Mouse (Mus musculus) olfactory bulb, adult 2 months (tissue): ENCODE measurements around the gene Selenoo. TPM values are rescaled to one million over a fixed set of nuclear protein-coding genes. Genes with fewer than 3 reads are reported as not detected.

Experiments used
- H3K27ac ChIP-seq: fragments of 200-500 bp; 2 replicates; pipeline ENCODE4 v1.5.1; 2012; ENCODE audit warnings: low read depth, low read length; ENCODE audit not compliant: insufficient read depth
- H3K4me1 ChIP-seq: fragments of 200-500 bp; 2 replicates; pipeline ENCODE4 v1.6.1; 2012; ENCODE audit warnings: low read length; ENCODE audit not compliant: control insufficient read depth, insufficient read depth
- H3K4me3 ChIP-seq: fragments of 200-500 bp; 2 replicates; pipeline ENCODE4 v1.5.1; 2012; ENCODE audit warnings: mild to moderate bottlenecking, low read depth, low read length, moderate library complexity; ENCODE audit not compliant: insufficient read depth
- CTCF ChIP-seq: fragments of 200-500 bp; IDR thresholded peaks from 2 replicates; pipeline ENCODE4 v1.5.1; 2012; ENCODE audit warnings: low read depth, mild to moderate bottlenecking, low read length, moderate library complexity; ENCODE audit not compliant: insufficient read depth
- POLR2A ChIP-seq: fragments of 200-500 bp; IDR thresholded peaks from 2 replicates; pipeline ENCODE4 v1.6.1; 2012; ENCODE audit warnings: mild to moderate bottlenecking, low read depth, low read length, moderate library complexity; ENCODE audit not compliant: insufficient read depth
- WGBS: fragments of 180-500 bp; shearing (Covaris S2); methylation state at CpG from one replicate; pipeline ENCODE4 v1.1.7; 2018; 5-methylcytosine and 5-hydroxymethylcytosine counted together
- polyA plus RNA-seq: library from polyadenylated mRNA; stranded (reverse); fragments of >200 nt; gene quantifications from 2 replicates; pipeline ENCODE4 v1.2.4, GENCODE M21; 2012; ENCODE audit warnings: low replicate concordance; ENCODE audit not compliant: missing spikeins, insufficient read depth, insufficient read length

The Selenoo gene
- polyA plus RNA-seq, 1 experiment, result not detected

DNA sequence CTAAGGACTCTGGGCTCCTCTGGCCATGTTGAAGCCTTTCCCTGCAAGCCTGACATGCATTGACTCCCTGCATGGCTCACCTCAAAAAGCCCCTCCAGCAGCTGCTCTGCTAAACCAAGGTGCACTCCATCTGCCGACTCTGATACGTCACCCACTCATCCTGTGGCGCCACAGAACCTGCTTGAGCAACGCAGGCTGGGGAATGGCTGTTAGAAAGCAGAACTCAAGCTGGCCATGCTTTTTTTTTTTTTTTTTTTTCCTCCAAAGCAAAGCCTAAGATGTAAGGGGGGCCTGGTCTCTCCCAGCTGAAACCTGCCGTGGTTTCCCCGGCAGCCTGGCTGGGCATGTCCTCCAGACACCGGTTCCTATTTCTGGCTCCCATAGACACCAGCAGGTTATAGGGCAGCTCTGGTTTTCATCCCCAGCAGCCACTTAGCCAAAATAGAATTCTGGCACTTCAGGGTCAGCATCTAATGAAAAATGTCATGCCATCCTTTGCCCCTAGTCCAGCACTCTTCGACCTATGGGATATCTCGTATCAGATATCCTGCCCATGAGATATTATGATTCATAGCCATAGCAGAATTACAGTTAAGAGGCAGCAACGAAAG lies 14.8 kb upstream of the Selenoo start:
- 74% methylated on average over 10 of the region's 10 CpGs for WGBS
- no peak overlapping the region for H3K4me3 ChIP-seq
- TF ChIP-seq POLR2A (no peak), CTCF (no peak)
- H3K4me1 ChIP-seq, result peaks cover 31% of the 10 kb centered on the region
- no peak overlapping the region for H3K27ac ChIP-seq

DNA sequence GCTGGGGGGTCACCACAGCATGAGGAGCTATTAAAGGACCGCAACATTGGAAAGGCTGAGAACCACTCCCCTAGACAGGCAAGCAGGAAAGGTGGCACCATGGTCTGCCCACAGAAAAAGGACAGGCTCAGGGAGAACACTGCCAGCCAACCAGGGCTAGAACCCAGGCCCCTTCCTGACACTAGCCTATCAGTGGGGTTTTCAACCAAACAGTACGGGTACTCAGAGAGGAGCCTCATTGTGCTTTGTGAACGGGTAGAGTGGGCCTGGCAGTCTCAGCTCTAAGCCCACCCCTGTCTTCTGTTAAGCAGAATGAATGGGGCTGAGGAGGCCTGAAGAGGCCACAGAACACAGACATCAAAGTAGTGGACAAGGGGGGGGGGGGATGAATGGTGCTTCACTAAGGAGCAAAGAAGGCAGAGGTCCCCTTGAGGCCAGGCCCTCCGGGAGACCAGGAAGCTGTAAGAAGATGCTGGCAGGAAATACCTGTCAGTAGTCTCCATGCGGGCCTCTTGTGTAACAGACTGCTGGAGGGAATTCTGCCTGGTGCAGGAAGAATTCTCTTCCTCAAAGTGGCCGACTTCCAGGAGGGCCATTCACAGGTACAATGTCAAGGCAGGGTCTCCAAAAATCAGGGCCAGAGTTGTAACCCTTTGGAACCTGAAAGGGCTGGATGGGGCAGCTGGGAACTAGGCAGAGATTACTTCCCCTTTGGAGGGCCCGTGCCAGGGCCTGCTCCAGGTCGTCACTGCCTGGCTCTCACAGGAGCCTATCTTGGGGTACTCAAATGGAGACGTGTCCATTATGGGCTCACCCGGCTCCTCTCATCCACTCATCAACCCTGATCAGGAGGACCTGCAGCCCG lies 14.0 kb upstream of the Selenoo start, which contains the start of gene Trabd:
TSS of gene Trabd (plus strand) at position 512 of the 865 bp plus-strand sequence.
- TF ChIP-seq POLR2A (no peak), CTCF (no peak)
- Histone ChIP-seq H3K27ac (peak within 1 kb of the TSS; percentile 82), H3K4me1 (peaks cover 24% of the 10 kb centered on the region), H3K4me3 (peak within 1 kb of the TSS; percentile 76)
- WGBS, result 17% methylated on average over 11 of the region's 11 CpGs

DNA sequence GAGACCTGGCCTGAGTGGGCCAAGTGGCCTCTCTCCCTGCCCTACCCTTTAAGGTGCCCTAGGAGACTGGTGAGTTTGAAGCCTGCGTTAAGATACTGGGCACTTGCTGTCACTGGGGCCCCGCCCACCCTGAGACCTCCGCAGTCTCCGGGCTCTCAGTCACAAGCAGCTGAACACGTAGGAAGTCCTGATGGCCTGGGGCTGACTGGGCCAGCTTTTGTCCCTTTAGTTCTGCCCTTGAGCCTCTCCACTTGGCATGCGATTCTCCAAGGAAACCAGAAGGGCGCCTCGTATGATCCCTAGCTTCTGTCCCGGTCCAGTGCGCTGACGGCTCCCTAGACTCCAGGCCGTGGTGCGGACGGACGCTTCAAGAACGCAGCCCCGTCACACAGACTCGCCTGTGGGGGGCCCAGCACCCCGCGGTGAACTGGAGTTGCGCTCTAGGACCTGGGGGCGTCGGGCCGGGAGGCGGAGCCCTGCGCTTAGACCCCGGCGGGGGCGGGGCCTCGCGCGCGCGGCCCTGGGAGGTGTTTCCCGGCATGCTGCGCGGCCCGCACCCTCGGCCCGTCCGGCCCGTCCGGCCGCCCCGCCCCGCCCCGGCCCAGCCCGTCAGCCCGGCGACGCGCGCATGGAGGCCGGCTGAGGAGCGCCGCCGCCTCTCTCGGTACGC lies 13.3 kb upstream of the Selenoo start:
- H3K4me3 ChIP-seq, result peak overlapping the region; percentile 76
- peak overlapping the region; percentile 82 for H3K27ac ChIP-seq
- TF ChIP-seq CTCF, result no peak; the same call in 1 of the 2 replicates
- peak; percentile 66 for TF ChIP-seq POLR2A
- peaks cover 24% of the 10 kb centered on the region for H3K4me1 ChIP-seq
- WGBS, result under 1% methylated on average over 55 of the region's 59 CpGs

DNA sequence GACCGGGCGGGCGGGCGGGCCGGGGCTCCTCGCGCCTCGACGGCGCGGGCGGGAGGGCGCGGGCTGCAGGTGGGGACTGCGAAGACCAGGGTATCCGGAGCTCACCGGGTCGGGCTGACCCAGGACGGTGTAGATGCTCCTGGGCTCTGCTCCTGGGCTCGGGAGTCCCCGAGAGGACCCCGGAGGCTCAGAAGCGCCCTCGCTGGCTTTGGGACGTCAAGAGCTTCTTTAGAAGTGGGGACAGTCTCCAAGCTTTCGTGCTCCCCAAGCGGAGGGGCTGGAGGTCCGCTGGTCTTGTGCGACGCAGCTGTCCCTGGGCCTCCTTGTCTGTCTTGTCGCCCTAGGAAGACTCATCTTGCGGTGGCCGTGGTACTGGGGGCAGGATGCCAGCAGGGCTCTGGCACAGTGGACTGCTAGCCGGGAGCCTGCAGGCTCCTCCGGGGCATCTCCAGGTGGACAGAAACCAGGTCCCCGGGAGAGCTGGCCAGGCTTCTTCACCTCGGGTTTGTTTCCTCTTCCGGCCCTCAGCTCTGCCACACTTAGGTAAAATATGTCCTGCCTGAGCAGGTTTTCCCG lies 12.6 kb upstream of the Selenoo start:
- H3K4me3 ChIP-seq, result peak overlapping the region; percentile 76
- TF ChIP-seq CTCF (no peak), POLR2A (no peak)
- H3K27ac ChIP-seq, result no peak overlapping the region; the same call in 1 of the 2 replicates
- H3K4me1 ChIP-seq, result peaks cover 24% of the 10 kb centered on the region
- WGBS, result under 1% methylated on average over 39 of the region's 39 CpGs

DNA sequence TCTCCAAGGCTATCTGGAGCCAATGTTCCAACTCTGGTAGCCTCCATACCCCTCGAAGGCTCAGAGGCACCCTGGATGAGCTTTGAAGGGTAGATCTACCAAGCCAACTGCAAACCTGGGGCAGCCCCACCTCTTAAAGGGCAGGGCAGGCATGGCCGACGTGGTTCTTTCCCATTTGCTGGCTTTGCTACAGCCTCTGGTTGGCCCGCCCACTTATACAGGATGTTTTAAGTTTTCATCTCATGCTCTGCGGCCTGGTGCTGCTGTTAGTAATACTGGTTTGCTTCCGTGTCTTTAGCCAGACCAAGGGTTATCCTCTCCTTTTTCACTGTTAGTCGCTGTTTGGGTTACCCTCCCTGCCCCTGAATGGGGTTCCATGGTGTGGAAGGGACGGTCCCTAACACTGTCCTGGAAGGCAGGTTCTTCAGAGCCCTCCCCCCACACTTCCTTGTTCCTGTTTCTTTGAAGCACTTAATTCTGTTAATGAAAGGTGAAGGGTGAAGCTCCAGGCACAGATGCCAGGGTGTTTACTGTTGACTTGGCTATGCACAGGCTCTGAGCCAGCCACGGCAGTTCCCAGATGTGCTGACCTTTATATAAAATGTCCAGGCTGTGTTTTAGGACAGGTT lies 10.6 kb upstream of the Selenoo start:
- 65% methylated on average over 9 of the region's 9 CpGs for WGBS
- Histone ChIP-seq H3K4me1 (peaks cover 24% of the 10 kb centered on the region), H3K4me3 (no peak overlapping the region), H3K27ac (no peak overlapping the region)
- no peak for TF ChIP-seq POLR2A
- no peak for TF ChIP-seq CTCF

DNA sequence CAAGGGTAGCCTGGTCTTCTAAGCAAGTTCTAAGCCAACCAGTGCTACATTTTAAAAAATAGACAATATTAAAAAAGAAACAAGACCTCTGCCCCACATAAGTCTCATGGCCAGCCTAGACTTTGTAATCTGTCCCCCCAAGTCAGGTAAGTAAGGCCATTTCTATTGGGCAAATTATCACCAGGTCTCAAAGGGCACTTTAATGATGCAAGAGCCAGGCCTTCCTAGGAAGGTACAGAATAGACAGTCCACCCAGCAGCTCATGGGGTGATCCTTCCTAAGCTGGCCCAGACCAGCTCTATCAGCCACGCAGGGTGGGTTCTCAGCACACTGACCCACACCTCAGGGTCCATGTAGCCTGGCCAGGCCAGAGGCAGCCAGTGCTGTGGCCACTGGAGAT lies 5.0 kb upstream of the Selenoo start:
- WGBS, result 97% methylated on average over 1 of the region's 1 CpGs
- Histone ChIP-seq H3K4me3 (no peak overlapping the region), H3K27ac (no peak overlapping the region), H3K4me1 (no peaks in the 10 kb centered on the region)
- TF ChIP-seq CTCF, result no peak
- no peak for TF ChIP-seq POLR2A

DNA sequence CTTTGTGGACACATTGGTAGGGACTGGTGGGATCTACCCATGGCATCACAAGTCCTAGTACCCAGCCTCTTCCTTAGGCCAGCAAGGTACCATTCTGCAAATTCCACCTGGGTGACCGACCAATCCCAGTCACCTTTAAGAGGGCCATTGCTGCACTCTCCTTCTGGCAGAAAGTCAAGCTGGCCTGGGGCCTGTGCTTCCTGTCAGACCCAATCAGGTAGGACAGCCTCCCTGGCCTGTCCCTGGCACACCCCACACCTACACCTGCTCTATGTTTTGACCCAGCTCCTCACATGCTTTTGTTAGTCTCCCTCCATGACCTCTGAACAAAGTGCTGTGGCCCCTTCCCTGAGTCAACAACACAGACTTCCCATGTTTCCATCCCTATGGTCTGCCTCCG lies 4.1 kb upstream of the Selenoo start:
- TF ChIP-seq POLR2A, result no peak
- TF ChIP-seq CTCF, result no peak
- no peak overlapping the region for H3K27ac ChIP-seq
- WGBS, result 87% methylated on average over 2 of the region's 2 CpGs
- no peak overlapping the region for H3K4me3 ChIP-seq
- no peaks in the 10 kb centered on the region; the same call in 1 of the 2 replicates for H3K4me1 ChIP-seq

DNA sequence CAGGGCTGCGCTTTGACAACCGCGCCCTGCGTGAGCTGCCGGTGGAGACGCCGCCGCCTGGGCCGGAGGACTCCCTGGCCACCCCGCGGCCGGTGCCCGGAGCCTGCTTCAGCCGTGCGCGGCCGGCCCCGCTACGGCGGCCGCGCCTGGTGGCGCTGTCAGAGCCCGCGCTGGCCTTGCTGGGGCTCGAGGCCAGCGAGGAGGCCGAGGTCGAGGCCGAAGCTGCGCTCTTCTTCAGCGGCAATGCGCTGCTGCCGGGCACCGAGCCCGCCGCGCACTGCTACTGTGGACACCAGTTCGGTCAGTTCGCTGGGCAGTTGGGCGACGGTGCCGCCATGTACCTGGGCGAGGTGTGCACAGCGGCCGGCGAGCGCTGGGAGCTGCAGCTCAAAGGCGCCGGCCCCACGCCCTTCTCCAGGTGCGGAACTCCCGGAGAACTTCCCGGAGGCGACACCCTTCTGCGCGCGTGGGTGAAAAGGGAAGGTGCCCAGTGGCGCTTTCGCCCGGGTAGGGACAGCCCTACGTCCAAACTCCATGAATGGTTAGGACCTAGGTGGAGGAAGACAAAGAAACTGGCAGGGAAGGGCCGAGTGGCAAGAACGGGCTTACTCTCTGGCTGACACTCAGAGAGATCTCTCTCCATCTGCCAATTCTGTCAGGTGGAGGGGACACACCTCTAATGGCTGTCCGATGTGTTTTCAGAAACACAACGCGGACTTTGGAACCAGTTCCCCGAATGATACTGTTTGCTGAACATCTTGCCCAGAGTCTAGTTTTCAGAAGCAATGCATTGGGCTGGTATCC lies 566 bp downstream of the Selenoo start:
- H3K4me1 ChIP-seq, result peaks cover 4% of the 10 kb centered on the region
- H3K4me3 ChIP-seq, result peak overlapping the region; percentile 88
- 1% methylated on average over 68 of the region's 68 CpGs for WGBS
- peak overlapping the region; percentile 18; the same call in 1 of the 2 replicates for H3K27ac ChIP-seq
- TF ChIP-seq POLR2A, result no peak
- TF ChIP-seq CTCF, result no peak
